Mouse (Mus musculus) activated CD4-positive, CD25-positive, alpha-beta regulatory T cell, adult 4 months (primary cell): ENCODE measurements around the gene Eci2. TPM values are rescaled to one million over a fixed set of nuclear protein-coding genes. Genes with fewer than 3 reads are reported as not detected.
"Not testable (repeated sequence)": the region's sequence is repeated elsewhere in the genome, so short reads cannot be mapped to it uniquely, and the experiment has no call there.

ENCODE experiments used
- ATAC-seq: one replicate; pipeline ENCODE4 v1.8.0; 2017
- polyA plus RNA-seq, 2 experiments: library from polyadenylated mRNA; unstranded; fragments of 100-300 nt; shearing (Covaris generic); gene quantifications; one replicate each; pipeline ENCODE4 v1.2.1; 2017

Gene Eci2
- polyA plus RNA-seq = 100 to 1,000 TPM; 103 to 110 TPM

GRCm38 (mm10) chr13:35026879-35027278 is at the start of gene Eci2:
Gene Eci2, minus strand, starts transcription at chr13:35027096.
- ATAC-seq = no peak

GRCm38 (mm10) chr13:35074862-35075261 is 48.0 kb upstream of the Eci2 start:
- no peak for ATAC-seq

- no peak for ATAC-seq
Observed at GRCm38 (mm10) chr13:35070485-35071472, 43.9 kb upstream of the Eci2 start.

- no peak for ATAC-seq
Observed at GRCm38 (mm10) chr13:35067084-35067483, 40.2 kb upstream of the Eci2 start.

GRCm38 (mm10) chr13:35066033-35066432 is 39.1 kb upstream of the Eci2 start:
- ATAC-seq = no peak

- ATAC-seq = no peak
Observed at GRCm38 (mm10) chr13:35064381-35064780, 37.5 kb upstream of the Eci2 start.

GRCm38 (mm10) chr13:35058145-35058544 is 31.2 kb upstream of the Eci2 start:
- no peak for ATAC-seq

GRCm38 (mm10) chr13:35036486-35036885 is 9.6 kb upstream of the Eci2 start:
- no peak for ATAC-seq

GRCm38 (mm10) chr13:35035731-35036130 is 8.8 kb upstream of the Eci2 start:
- no peak for ATAC-seq

- ATAC-seq = no peak
Observed at GRCm38 (mm10) chr13:35033571-35033970, 6.7 kb upstream of the Eci2 start.

GRCm38 (mm10) chr13:35031684-35032082 is 4.8 kb upstream of the Eci2 start:
- no peak for ATAC-seq

- no peak for ATAC-seq
Observed at GRCm38 (mm10) chr13:35030979-35031683, 4.2 kb upstream of the Eci2 start.

- no peak for ATAC-seq
Observed at GRCm38 (mm10) chr13:35028365-35028764, 1.5 kb upstream of the Eci2 start.

- ATAC-seq = not testable (repeated sequence)
Observed at GRCm38 (mm10) chr13:35023401-35023800, 3.5 kb downstream of the Eci2 start.

- ATAC-seq = no peak
Observed at GRCm38 (mm10) chr13:35020383-35020782, 6.5 kb downstream of the Eci2 start.

GRCm38 (mm10) chr13:35018866-35019536 is 7.9 kb downstream of the Eci2 start:
- ATAC-seq = no peak

GRCm38 (mm10) chr13:35017392-35017791 is 9.5 kb downstream of the Eci2 start:
- ATAC-seq = no peak

GRCm38 (mm10) chr13:35016067-35016466 is 10.8 kb downstream of the Eci2 start:
- no peak for ATAC-seq

- ATAC-seq = no peak
Observed at GRCm38 (mm10) chr13:34995925-34996324, 31.0 kb downstream of the Eci2 start.

GRCm38 (mm10) chr13:34993983-34994811 is 32.7 kb downstream of the Eci2 start:
- peak; percentile 93 for ATAC-seq

- peak; percentile 50 for ATAC-seq
Observed at GRCm38 (mm10) chr13:34993595-34993982, 33.3 kb downstream of the Eci2 start.

- no peak for ATAC-seq
Observed at GRCm38 (mm10) chr13:34993085-34993484, 33.8 kb downstream of the Eci2 start.
